Mouse (Mus musculus): Measurements from ENCODE around the gene Zbtb16.

DNA sequence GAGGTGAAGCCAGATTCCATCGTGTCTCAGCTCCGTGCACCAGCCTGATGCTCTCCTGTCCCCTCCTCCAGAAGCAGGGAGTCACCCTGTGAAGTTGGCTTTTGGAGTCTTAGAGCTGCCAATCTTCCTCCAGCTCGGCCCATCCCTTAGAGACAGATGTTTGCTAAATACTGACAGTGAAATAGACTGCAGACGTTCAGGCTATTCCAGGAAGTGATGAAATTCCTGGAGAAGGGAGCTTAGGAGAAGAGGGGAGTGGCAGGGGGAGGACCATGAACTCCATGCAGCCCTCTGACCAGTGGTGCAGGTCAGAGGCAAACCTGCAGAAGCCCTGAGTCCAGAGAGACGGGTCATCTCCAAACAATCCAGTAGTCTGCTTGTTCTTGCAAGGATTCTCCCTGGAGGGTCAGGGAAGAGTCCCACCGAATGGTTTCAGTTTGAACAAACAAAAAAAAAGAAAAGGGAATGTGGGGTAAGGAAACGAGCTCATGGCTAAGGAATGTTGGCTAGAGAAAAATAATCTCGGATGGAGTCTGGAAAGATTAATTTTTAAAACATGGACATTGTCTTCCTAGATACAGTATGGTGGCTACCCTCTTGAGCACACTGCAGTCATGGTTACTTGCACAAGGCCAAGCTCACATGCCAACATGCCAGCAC is 231.0 kb downstream of the Zbtb16 start, which contains the start of gene Nnmt:
- TF ChIP-seq JUND (IDR thresholded peaks at IDR 0.05; ENCODE audit: low read depth, low read length) (no peak), CTCF (IDR thresholded peaks at IDR 0.05 in 2 of 3, conservative IDR thresholded peaks at IDR 0.05 in 1 of 3; ENCODE audit: control insufficient read depth in 1 of 3, insufficient read depth in 1 of 3, low read depth in 2 of 3, low read length in 3 of 3, poor library complexity in 1 of 3, severe bottlenecking in 1 of 3) (no peak), MAFK (IDR thresholded peaks at IDR 0.05; ENCODE audit: borderline replicate concordance, low read depth, low read length) (no peak), MXI1 (IDR thresholded peaks at IDR 0.05; ENCODE audit: low read depth, low read length) (no peak), TAL1 (IDR thresholded peaks at IDR 0.05; ENCODE audit: low read length) (no peak), POLR2A (IDR thresholded peaks at IDR 0.05; ENCODE audit: control insufficient read depth in 1 of 2, insufficient read depth in 1 of 2, low read depth in 1 of 2, low read length in 2 of 2, poor library complexity in 1 of 2) (no peak), POLR2AphosphoS2 (IDR thresholded peaks at IDR 0.05; ENCODE audit: low read length) (no peak), ZMIZ1 (IDR thresholded peaks at IDR 0.05; ENCODE audit: low read depth, low read length) (no peak), EP300 (IDR thresholded peaks at IDR 0.05; ENCODE audit: low read depth in 1 of 2, low read length in 2 of 2) (no peak), RCOR1 (IDR thresholded peaks at IDR 0.05; ENCODE audit: low read depth, low read length) (no peak)
